Mouse (Mus musculus) cerebellum, adult 18-20 months (tissue): ENCODE results near the gene Slk.

Experiments used
- DNase-seq, 2 experiments: peaks; one replicate each; pipeline ENCODE4 v3.0.0; 2021

Gene Slk

DNA sequence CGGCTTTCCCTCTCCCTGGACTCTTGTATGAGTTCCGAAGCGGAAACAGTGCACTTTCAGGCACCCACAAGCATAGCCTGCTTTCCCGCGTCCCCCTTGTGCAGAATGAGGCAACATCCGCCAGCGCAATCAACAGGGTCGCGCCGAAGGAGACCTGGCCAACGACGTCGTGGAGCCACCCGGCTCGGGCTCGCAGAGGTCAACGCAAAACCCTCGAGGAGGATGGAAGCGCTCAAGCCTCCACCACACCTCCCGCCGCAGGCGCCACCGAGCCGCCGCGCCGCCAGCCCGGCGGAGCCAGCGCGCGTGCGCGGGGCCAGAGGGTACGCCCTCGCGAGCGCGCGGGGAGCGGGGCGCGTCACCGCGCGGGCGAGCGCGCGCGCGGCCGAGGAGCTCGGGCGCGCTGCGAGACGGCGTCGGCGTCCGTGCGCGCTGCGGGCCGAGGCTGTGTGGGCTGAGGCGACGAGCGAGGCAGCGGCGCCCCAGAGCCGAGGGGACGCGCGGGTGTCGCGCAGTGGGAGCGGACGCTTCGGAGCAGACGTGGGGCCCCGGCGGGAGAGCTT lies at the start of gene Slk:
Slk (plus strand) TSS at position 454 of the 563 bp plus-strand sequence.
- peak; percentile 78 to 95 for DNase-seq

DNA sequence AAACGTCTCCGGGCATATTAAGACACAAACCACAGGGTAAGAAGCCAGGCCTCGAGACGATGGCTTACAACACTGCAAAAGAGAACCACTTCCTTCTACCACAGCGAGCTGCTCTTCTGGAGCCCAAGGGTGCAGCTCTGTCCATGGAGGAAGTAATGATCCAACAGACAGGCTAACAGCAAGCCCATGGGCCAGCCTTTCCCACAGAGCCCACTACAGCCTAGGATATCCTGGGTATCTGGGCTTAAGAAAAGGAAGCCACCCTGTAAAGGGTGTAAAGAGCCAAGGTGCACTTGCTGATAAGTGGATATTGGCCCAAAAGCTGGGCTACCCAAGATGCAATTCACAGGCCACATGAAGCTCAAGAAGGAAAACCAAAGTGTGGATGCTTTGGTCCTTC lies 48.2 kb upstream of the Slk start:
- no peak for DNase-seq

DNA sequence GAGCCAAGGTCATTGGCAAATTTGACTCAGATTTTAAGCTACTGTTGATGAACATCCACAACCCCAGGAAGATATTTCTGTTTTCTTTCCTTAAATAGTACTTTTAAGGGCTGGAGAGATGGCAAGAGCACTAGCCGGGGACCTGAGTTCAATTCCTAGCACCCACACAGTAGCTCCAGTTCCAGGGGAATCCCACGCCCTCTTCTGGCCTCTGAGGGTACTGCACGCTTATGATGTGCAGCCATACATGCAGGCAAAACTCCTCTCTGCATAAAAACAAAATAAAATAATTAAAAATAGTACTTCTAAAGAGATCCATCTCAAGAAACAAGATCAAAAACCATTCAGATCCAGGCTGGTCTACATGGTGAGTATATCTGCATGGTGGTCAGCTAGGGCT lies 47.0 kb upstream of the Slk start:
- no peak for DNase-seq

DNA sequence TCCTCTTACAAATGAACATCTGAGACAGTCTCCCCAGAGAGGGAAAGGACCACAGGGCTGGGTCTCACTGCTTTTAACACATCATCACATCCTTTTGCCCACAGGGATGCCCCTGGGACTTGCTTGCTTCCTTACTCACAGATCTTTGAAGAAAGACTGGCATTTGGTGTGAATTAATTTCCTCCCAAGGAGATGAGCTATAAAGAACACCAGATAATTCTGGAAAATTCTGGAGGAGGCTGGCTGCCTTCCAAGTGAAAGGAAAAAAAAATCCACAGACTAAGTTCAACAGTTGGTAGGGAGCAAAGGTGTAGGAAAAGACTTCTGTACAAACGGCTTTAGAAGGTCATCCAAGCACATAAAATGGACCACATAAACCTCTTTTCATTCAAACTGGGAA lies 45.3 kb upstream of the Slk start:
- no peak for DNase-seq

DNA sequence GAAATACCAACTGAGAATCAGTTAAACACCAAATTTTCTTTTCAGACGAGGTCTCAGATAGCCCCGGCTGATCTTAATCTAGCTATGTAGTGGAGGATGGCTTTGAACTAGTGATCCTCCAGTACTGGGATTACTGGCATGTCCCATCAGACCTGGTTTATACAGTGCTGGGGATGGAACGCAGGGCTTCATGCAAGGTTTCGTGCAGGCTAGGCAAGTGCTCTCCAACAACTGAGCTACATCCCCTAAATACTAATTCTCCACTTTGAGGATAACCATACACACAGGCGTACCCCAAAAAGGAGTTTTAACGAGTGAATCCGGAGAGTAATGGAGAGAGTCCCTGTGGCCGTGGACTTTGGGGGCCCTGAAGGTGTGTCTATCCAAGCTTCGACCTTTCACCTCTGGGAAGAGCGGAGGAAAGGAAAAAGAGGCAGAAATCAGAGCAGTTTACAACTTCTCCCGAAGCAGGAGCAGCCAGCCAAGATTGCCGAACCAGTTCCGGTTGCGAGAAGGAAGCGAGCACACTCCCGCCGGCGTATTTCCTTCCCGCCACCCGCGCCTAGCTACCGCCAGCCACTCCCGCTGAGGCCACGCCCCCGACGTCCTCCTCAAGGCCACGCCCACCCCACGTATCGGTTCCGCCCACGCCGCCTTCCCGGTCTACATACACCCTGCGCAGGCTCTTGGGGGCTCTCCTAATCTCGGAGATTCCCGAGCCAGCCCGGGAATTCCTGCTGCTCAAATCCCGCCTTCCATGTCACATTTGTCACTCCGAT lies 42.8 kb upstream of the Slk start:
- peak; percentile 97 to 98 for DNase-seq

DNA sequence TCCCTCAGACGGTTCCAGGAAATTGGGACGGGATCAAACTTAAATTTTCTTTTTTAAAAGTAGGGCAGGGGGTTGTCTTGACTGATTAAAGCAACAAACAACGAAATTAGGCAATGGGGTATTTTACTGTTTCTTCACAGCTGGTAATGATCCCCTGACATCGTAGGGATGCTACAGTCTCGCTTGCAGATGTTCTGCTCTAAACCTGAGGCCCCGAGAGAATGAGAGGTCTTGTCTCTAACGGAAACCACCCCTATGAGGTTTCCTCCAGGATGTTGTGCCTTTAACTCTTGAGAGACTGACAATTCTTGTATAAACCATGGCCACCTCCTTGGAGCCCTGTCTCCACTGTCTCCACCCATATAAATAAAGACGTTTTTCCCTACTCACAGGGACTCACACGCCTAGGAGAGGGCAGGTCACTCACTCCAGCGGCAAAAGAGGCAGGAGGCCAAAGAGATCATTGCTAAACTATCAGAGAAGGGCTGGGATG lies 42.1 kb upstream of the Slk start, which contains the start of gene Stn1:
Stn1 (minus strand) TSS at position 208 of the 493 bp plus-strand sequence.
- peak in 1 of 2 experiments; percentile 14 for DNase-seq

DNA sequence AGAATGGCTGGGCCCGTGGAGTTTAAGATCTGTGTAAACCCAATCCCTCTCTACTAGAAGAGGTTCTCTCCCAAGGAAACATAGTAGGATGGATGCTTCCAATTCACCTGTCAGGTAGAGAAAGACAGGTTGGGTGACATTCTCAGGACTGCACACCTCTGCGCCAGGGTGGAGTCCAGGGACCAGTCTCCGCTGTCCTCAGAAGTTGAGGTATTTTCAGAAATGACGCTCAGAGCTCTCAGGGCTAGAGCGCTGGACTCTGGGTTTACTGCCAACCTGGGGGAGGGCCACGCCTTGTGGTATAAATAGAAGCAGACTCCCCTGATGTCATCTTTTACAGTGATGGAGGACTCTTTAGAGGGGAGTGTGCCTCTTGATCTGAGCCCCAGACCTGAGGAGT lies 41.6 kb upstream of the Slk start:
- peak in 1 of 2 experiments; percentile 12 for DNase-seq

DNA sequence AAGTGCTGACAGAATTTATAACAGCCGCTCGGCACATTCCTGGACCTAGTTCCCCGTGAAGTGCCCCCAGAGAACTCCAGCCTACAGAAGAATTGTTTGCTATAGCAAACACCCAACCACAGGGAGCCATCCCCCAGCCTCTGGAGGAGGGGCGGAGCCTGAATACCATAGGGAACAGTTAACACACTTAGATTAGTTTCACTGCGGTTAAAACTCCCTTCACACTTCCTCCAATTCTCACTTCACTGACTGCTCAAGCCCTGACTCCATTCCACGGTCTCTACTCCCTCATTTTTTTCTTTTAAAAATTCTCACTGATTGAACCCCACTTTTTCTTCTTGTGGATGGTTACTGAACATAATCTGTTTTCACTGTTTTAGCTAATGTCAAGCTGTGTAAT lies 40.7 kb upstream of the Slk start:
- DNase-seq = no peak

DNA sequence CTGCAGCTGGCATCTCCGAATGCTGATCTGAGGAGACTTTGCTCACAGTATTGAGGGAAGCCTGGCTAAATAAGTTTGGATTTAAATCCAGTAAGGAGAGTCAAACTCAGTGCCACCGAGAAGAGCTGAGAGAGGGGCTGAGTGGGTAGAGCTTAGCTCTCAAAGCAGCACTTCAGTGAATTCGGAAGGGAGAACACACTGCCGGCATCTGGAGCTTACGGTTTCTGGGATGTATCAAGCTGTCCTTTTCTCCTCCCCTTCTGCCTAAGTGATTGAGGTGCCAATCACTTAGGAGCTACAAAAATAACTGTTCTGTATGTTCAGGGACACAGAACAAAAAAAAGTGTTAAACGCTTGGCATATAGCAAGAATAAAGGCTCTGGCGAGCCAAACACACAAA lies 37.0 kb upstream of the Slk start:
- no peak for DNase-seq

DNA sequence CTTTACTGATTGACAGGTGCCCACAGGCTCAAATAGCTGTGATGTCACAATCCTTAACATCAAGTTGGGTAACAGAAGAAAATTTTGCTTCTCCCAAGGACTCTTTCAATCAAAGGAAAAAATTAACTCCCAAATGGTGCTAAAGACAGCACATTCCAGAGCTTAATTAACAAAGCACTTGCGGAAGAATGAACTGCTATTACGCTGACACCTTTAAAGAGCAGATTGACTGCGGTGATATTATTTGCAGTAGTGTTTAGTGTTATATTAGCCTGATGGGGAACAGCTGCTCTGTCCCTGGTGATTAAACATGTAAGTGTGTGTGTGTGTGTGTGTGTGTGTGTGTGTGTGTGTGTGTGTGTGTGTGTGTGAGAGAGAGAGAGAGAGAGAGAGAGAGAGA lies 34.4 kb upstream of the Slk start:
- no peak for DNase-seq

DNA sequence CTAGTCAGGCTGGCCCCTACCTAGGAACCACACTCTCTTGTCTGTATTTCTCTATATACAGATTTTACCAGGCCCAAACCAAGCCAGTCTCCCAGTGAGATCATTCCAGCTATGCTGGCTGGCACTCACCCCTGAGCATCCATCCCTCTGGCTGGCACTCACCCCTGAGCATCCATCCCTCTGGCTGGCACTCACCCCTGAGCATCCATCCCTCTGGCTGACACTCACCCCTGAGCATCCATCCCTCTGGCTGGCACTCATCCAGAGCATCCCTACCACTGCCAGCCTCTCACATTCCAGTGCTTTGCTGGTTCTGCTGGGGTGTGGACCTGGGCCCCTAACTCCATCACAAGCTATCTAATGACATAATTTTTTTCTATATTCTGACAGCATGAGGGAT lies 34.0 kb upstream of the Slk start:
- no peak for DNase-seq

DNA sequence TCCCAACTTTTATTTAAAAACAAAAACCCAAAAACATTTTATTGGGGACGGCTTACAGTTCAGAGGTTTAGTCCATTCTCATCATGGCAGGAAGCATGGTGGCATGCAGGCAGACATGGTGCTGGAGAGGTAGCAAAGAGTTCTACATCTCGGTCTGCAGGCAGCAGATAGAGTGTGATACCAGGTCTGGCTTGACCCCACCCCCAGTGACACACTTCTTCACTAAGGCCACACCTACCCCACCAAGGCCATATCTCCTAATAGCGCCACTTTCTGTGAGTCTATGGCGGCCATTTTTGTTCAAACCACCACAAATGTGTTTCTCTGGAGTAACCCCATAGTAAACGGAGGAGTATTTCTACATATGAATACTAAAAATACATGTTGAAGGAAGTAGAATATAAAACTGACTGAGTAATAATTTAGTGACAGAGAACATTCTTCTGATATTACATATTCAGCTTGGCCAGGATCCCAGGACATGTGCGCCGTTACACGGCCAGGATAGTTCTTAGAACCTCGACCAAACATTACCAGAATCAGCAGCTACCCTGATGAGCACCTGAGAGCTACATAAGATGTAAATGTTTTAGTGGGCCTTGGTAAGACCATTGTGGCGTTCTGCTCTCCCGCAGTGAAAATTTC lies 30.9 kb upstream of the Slk start:
- no peak for DNase-seq

DNA sequence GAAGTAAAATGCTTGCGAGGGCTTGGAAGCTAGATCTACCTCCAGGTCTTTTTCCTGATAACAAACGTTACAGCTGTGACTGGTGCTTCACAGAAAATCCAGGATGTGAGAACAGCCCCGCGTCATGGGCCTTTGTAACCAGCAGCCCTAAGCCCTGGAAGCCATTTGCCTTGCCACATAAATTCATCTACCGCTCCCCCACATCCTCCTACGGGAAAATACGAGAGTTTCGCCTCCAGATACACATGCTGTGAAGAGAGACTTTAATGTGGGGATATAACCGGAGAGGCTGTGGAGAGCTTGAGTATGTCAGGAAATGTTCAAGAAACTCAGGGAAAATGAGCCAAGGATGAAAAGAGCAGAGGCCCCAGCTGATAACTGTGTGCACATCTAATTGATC lies 30.3 kb upstream of the Slk start:
- DNase-seq = no peak

DNA sequence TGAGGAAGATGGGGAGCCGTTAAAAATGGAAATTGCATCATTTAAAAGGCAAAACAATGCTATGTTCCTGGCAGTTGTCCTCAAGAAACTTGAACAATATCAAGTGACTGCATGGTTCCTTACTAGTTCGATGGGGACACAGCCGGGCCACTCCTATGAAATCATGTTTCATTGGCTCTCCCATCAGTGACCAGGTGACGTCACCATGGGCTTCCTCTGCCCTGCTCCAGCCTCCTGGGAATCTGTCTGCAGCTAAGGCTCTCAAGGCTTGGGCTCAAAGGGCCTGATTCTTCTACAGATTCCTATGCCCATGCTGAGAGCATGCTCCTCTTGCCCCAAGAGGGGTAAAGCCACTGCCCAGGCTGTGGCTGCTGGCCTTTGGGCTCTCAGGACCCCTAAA lies 29.9 kb upstream of the Slk start:
- no peak for DNase-seq

DNA sequence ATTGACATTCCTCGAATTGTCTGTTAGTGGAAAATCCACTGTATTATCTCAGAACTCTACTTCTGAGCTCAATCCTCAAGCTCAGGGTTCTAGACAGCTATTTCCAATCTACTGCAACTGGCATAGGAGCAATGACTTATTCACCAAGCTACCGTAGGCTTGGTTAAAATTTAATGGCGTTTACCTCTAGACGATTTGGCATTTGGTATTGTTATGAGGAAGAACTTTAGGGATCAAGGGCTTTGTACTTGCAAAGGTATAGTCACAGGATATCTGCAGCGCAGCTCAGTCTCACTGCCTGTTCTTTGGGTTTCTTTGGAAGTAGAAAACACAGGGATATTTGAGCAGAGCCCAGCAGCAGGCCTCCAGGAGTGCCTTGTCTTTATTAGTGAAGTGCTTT lies 20.3 kb upstream of the Slk start:
- no peak for DNase-seq

DNA sequence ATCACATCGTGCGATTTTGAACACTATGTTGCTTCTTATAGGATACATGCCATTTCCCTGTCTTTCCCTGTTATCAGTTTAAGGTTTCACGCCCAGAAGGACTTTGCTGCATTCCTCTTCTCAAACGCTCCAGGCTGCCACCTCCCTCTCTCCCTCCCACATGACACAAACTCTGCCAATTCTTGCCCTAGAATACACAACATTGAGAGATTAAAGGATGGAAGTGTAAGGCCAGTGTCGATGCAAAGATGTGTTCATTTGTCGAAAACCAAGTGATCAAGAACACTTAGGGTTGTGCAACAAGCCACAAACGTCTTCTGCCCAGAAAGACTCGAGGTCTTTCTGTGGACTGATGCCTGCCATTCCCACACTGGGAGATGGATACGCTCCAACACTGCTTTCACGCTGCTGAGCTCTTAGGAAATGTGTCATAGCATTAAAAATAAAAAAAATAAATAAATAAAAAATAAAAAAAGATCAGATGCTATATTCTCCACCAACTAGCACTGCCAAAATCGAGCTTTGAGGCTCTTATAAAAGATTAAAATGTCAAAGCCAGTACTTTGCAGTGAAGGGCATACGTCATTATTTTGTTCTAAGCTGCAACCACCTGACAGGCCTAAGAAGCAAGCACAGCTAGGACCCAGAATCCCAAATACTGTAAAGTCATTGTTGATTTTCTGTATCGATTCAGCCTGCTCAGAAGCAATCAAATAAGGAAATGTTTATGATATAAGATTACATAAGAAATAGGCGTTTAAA lies 19.5 kb upstream of the Slk start:
- no peak for DNase-seq

DNA sequence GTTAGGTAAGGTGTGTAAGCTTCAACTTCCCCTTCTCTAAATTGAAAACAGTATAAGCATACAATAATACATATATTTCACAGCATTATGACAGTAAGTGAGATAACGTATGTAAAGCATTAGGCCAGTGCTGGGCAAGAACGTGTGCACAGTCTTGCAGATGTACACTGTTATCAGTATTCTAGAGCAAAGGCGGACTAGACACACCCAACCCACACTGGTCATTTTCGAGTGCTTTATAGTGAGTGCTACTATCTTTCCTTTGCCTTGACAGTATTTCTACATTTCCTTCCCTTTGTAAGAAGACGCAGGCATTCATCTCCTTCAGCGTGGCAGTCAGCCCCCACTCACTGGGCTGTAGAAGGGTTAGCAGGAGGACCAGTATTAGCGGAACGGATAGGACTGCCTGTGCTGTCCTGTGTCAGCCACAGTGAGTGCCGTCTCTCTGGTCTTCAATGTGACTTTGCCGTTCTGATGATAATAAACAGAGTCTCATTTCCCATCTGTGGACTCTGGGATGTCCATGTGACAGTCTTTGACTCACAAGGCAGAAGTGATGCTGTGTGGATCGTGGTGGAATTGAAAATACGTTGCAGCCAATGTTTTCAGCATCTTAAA lies 18.8 kb upstream of the Slk start:
- DNase-seq = no peak

DNA sequence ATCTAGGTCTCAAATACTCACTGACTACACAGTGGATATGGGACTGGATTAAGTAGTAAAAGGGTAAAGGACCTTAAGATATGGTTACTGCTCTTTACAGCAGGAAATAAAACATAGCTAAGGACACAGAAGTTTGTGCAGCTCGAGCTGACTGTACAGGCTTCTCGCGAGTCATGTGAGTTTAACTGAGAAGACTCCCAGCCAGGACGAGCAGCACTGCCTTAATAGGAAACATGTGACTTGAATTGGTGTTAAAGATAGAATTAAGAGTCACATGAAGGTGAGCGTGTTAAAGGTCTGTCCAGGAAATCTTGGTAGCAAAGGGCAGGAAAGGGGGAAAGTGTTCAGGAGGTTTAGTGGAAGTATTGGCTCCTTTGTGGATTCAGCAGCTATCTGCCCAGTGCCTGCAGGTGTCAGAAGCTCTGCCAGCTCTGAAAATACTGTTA lies 17.5 kb upstream of the Slk start:
- DNase-seq = no peak

DNA sequence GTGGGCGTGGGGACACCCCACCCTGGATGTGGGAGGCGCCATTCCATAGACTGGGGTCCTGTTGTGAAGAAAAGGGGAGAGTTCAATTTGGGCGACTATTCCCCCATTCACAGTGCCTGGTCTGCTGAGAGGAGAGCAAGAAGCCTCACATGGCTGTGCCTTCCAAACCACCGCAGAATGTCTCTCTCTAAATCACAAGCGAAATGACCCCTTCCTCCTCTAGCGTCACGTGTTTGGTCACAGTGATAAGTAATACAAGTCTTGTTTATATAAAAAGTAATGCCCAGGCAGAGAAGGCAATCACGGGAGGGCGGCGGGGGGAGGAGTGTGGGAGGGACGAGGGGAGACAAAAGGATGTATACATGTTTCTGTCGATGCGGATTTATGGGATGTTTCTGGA lies 15.8 kb upstream of the Slk start:
- DNase-seq = no peak

DNA sequence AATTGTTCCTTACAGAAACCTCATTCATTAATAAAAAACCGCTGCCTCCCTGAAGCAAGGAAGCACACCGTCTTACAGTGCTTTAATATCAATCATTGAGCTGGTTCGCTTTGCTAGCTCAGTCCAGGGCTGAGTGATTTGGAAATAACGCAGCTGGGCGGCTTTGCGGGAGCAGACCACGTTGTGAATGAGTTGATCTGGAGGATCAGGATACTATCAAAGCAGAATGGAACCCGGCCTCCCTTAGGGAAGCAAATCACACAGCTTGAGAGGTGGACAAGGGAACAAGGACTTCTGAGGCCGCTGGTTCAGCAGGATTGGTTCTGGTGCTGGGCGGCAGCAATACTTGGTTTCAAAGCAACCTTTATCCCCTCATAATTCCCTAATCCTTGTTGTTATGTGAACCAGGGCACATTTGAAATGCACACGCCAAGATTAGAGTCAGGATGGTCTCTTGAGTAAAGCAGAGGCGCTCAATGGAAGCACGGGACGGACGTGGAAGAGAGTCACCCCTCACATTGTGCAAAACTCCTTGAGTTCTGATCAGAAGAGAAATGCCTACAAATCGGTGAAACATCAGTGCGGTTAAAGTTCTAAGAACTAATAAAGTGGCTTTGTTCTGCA lies 14.3 kb upstream of the Slk start:
- no peak for DNase-seq

DNA sequence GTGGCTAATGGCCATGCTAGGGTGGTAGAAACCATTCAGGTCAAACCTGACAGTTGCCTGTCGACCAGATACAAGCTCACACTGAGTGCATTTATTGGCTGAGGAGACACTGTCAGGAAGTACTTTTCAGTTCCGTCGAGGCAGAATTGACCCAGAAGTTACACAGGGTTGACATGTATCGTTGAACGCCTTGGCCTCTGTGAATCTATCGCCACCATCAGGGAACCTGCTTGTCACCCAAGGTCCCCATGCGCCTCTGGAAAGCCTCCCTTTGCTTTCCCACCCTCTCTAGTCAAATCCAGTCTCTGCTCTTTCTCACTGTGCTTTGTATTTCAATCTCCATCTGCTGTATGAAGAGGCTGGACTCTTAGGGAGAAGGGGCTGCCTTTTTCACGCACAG lies 13.5 kb upstream of the Slk start:
- no peak for DNase-seq

DNA sequence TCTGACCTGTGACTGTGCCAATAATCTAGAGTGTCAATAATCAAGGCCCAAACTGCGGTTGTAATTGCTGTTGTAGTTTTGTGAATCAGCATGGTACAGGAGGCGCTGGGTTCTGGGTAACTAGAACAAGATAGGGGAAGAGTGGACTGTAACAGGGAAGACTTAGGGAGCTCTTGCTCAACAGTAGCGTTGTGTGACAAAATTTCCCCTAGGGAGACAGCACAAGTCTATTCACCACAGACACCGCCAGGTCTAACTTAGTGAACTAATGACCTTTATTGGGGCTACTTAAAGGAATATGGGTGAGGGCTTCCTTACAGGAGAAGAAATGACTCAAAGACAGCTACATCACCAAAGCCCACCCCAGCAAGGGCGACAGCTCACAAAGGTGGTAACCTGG lies 9.4 kb upstream of the Slk start:
- no peak for DNase-seq
